Mouse (Mus musculus) midbrain, embryonic 16.5 days (tissue): Measurements from ENCODE around the gene Plekhg1. TPM values are rescaled to one million over a fixed set of nuclear protein-coding genes. Genes with fewer than 3 reads are reported as not detected.

Source experiments
- ATAC-seq: fragments of 200-750 bp; cut with Nextera tagmentation; 2 replicates; pipeline ENCODE4 v1.8.0; 2017; ENCODE audit warnings: moderate TSS enrichment
- H3K27ac ChIP-seq: fragments of 300-500 bp; sonication (generic); 2 replicates; pipeline ENCODE4 v1.5.1; 2014; ENCODE audit warnings: mild to moderate bottlenecking, low read length, mixed read lengths
- H3K27me3 ChIP-seq: fragments of 300-500 bp; sonication (generic); 2 replicates; pipeline ENCODE4 v1.6.1; 2014; ENCODE audit warnings: low read depth, low read length, mixed read lengths; ENCODE audit not compliant: control insufficient read depth, insufficient read depth
- H3K36me3 ChIP-seq: fragments of 300-500 bp; sonication (generic); 2 replicates; pipeline ENCODE4 v1.6.1; 2014; ENCODE audit warnings: mild to moderate bottlenecking, low read length, moderate library complexity, mixed read lengths; ENCODE audit not compliant: control insufficient read depth, insufficient read depth
- H3K4me1 ChIP-seq: fragments of 300-500 bp; sonication (generic); 2 replicates; pipeline ENCODE4 v1.6.1; 2014; ENCODE audit warnings: mild to moderate bottlenecking, low read length, mixed read lengths; ENCODE audit not compliant: control insufficient read depth, insufficient read depth
- H3K4me2 ChIP-seq: fragments of 300-500 bp; sonication (generic); 2 replicates; pipeline ENCODE4 v1.6.1; 2014; ENCODE audit warnings: mild to moderate bottlenecking, low read length, mixed read lengths
- H3K4me3 ChIP-seq: fragments of 300-500 bp; sonication (generic); 2 replicates; pipeline ENCODE4 v1.5.1; 2014; ENCODE audit warnings: low read depth, mild to moderate bottlenecking, low read length, moderate library complexity, mixed read lengths
- H3K9ac ChIP-seq: fragments of 300-500 bp; sonication (generic); 2 replicates; pipeline ENCODE4 v1.6.1; 2014; ENCODE audit warnings: low read depth, low read length, mixed read lengths
- H3K9me3 ChIP-seq: fragments of 300-500 bp; sonication (generic); replicated peaks from 2 replicates; pipeline ENCODE4 v1.6.1; 2014; ENCODE audit warnings: mild to moderate bottlenecking, low read length, mixed read lengths; ENCODE audit not compliant: control insufficient read depth, poor library complexity, severe bottlenecking
- WGBS: fragments of 180-500 bp; shearing (Covaris S2); extraction: QIAGEN DNeasy Blood & Tissue Kit; methylation state at CpG from one replicate; pipeline ENCODE4 v1.1.7; 2014; 5-methylcytosine and 5-hydroxymethylcytosine counted together
- polyA plus RNA-seq: library from polyadenylated mRNA; unstranded; fragments of >200 nt; fragmentation: Nextera tagmentation; extraction: Ambion mirVana; gene quantifications from 2 replicates; pipeline ENCODE4 v1.2.1, GENCODE M21; 2015

Gene Plekhg1
- polyA plus RNA-seq, 1 experiment from 2014 or later, result 7.8 TPM

- Histone ChIP-seq H3K9me3 (no peaks in the 10 kb centered on the region), H3K4me3 (no peak overlapping the region), H3K27me3 (no peaks in the 10 kb centered on the region), H3K4me2 (no peak overlapping the region), H3K9ac (0 out of 2 replicates have a peak overlapping the region, but pooled peaks have one; percentile 20), H3K27ac (no peak overlapping the region), H3K36me3 (no peaks in the 10 kb centered on the region), H3K4me1 (no peaks in the 10 kb centered on the region)
- 69% methylated on average over 7 of the region's 7 CpGs for WGBS
- ATAC-seq, result peak; percentile 71; the same call in 1 of the 2 replicates
These were observed 266.3 kb downstream of the Plekhg1 start for GRCm38 (mm10) chr10:4006296-4007015.

Other genes starting within 250 kb of the Plekhg1 start
- gene Iyd, start 200.1 kb upstream of the Plekhg1 start, polyA plus RNA-seq, result 0.59 and 0.60 TPM in 2 replicates
- gene Mthfd1l, start 232.8 kb downstream of the Plekhg1 start, polyA plus RNA-seq, result 6.0 and 7.3 TPM in 2 replicates